Mouse (Mus musculus) liver, embryonic 15.5 days (tissue): Measurements from ENCODE around the gene Tomm20. TPM values are rescaled to one million over a fixed set of nuclear protein-coding genes. Genes with fewer than 3 reads are reported as not detected.
"Not testable (repeated sequence)": the region's sequence is repeated elsewhere in the genome, so short reads cannot be mapped to it uniquely, and the experiment has no call there.

Experiments
- ATAC-seq: fragments of 200-750 bp; cut with Nextera tagmentation; 2 replicates; pipeline ENCODE4 v1.8.0; 2017; ENCODE audit warnings: moderate number of reproducible peaks, mild to moderate bottlenecking, moderate library complexity; ENCODE audit not compliant: insufficient read depth
- H3K27ac ChIP-seq: fragments of 300-500 bp; sonication (generic); replicated peaks from 2 replicates; pipeline ENCODE4 v1.5.1; 2015; ENCODE audit warnings: mild to moderate bottlenecking, inconsistent platforms
- H3K27me3 ChIP-seq: fragments of 300-500 bp; sonication (generic); 2 replicates; pipeline ENCODE4 v1.6.1; 2015; ENCODE audit warnings: mild to moderate bottlenecking, inconsistent platforms
- H3K36me3 ChIP-seq: fragments of 300-500 bp; sonication (generic); replicated peaks from 2 replicates; pipeline ENCODE4 v1.6.1; 2015; ENCODE audit warnings: moderate library complexity, mild to moderate bottlenecking, inconsistent platforms
- H3K4me1 ChIP-seq: fragments of 300-500 bp; sonication (generic); replicated peaks from 2 replicates; pipeline ENCODE4 v1.6.1; 2015; ENCODE audit warnings: inconsistent platforms
- H3K4me2 ChIP-seq: fragments of 300-500 bp; sonication (generic); 2 replicates; pipeline ENCODE4 v1.6.1; 2015; ENCODE audit warnings: moderate library complexity, mild to moderate bottlenecking, inconsistent platforms
- H3K4me3 ChIP-seq: fragments of 300-500 bp; sonication (generic); replicated peaks from 2 replicates; pipeline ENCODE4 v1.5.1; 2015; ENCODE audit warnings: mild to moderate bottlenecking, inconsistent platforms
- H3K9ac ChIP-seq: fragments of 300-500 bp; sonication (generic); 2 replicates; pipeline ENCODE4 v1.6.1; 2015; ENCODE audit warnings: moderate library complexity, mild to moderate bottlenecking, inconsistent platforms
- H3K9me3 ChIP-seq: fragments of 300-500 bp; sonication (generic); replicated peaks from 2 replicates; pipeline ENCODE4 v1.6.1; 2016; ENCODE audit warnings: inconsistent platforms
- WGBS: fragments of 180-500 bp; shearing (Covaris S2); methylation state at CpG from one replicate; pipeline ENCODE4 v1.1.7; 2015; ENCODE audit warnings: mixed read lengths; ENCODE audit not compliant: insufficient replicate concordance; 5-methylcytosine and 5-hydroxymethylcytosine counted together
- polyA plus RNA-seq: library from polyadenylated mRNA; unstranded; fragments of >200 nt; fragmentation: Nextera tagmentation; extraction: Ambion mirVana; gene quantifications from 2 replicates; pipeline ENCODE4 v1.2.1, GENCODE M21; 2015

The Tomm20 gene
- polyA plus RNA-seq, 1 experiment from 2014 or later: 116 TPM

DNA sequence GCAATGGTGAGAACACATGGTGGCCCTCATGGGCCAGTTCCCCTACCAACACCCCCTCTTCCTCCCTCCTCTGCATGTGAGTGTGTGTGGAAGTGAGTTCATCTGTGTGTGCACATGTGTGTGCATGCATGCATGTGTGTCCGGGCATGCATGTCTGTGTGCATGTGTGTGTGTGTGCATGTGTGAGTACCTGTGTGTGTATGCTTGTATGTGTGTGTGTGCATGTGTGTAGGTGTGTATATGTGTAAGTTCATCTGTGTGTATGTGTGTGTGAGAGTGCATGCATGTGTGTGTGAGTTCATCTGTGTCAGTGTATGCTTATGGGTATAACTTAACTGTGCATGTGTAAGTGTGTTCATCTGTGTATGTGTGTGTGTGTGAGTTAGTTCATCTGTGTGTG, 27.3 kb downstream of the Tomm20 start:
- H3K4me3 ChIP-seq: no peak overlapping the region
- no peak overlapping the region for H3K4me2 ChIP-seq
- H3K27ac ChIP-seq: no peak overlapping the region
- no peaks in the 10 kb centered on the region for H3K9me3 ChIP-seq
- H3K36me3 ChIP-seq: no peaks in the 10 kb centered on the region
- no peak overlapping the region for H3K9ac ChIP-seq
- no peaks in the 10 kb centered on the region for H3K27me3 ChIP-seq
- no peak for ATAC-seq
- WGBS: 79% methylated on average over 1 of the region's 1 CpGs
- 0 out of 2 replicates have a peak, but pooled peaks cover 4% of the 10 kb centered on the region for H3K4me1 ChIP-seq

DNA sequence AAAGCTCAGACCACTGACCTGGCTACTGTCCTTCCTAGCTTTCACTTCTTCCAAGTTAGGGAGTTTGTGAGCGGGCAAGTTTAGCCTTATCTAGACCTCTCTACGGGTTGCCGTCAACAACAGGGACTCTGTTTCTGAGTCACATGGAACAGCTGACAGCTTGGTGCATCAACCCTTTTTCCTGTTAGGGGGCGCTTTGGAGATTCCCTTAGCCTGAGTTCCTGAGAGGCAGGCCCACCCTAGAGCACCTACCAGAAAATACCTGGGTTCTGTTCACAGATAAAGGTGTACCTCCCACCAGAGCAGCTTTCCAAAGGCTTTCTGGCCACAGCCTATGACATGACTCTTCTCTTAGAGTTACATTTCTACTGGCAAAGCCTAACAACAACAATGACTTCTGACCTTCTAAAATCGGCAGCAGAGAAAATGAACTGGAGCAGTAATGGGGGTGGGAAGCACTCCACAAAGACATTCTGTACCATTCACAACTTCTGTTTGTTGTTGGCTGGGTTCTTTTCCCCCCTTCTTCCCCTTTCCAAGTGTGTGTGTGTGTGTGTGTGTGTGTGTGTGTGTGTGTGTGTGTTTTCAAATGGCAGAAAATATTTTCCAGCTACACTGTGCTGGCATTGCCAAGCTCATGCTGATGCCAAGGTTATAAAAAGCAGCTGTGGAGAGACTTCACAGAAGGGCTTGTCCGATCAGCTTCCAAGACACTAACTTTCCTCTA, 28.3 kb downstream of the Tomm20 start:
- WGBS: 29% methylated on average over 6 of the region's 6 CpGs
- no peak for ATAC-seq
- no peak overlapping the region for H3K9ac ChIP-seq

DNA sequence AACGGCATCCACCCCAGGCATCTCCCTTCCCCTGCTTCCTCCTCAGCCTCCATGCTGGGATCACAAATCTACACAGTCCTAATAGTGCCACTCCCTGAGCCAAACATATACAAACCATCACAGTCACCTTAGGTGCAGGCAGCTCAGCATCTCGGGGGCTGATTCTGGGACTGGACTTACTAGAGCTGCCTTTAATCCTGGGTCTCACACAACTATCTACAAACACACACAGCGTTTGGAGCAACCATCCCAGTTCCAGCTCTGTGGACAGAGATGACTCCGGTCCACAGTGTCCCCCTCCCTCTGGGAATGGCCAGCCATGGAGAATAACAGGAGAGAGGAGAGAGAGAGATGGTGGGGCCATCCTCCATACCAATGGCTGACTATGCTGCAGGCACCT, 29.0 kb downstream of the Tomm20 start:
- Histone ChIP-seq H3K27ac (no peak overlapping the region), H3K27me3 (no peaks in the 10 kb centered on the region), H3K9me3 (no peaks in the 10 kb centered on the region), H3K4me2 (no peak overlapping the region), H3K36me3 (no peaks in the 10 kb centered on the region), H3K4me3 (no peak overlapping the region), H3K4me1 (0 out of 2 replicates have a peak, but pooled peaks cover 4% of the 10 kb centered on the region), H3K9ac (no peak overlapping the region)
- 66% methylated on average over 4 of the region's 4 CpGs for WGBS
- no peak for ATAC-seq

More for the DNA sequence above, 28.3 kb downstream of the Tomm20 start:
- no peak overlapping the region for H3K4me3 ChIP-seq
- H3K4me2 ChIP-seq: no peak overlapping the region
- H3K36me3 ChIP-seq: no peaks in the 10 kb centered on the region
- H3K4me1 ChIP-seq: 0 out of 2 replicates have a peak, but pooled peaks cover 4% of the 10 kb centered on the region
- H3K9me3 ChIP-seq: no peaks in the 10 kb centered on the region
- H3K27me3 ChIP-seq: no peaks in the 10 kb centered on the region
- H3K27ac ChIP-seq: no peak overlapping the region

DNA sequence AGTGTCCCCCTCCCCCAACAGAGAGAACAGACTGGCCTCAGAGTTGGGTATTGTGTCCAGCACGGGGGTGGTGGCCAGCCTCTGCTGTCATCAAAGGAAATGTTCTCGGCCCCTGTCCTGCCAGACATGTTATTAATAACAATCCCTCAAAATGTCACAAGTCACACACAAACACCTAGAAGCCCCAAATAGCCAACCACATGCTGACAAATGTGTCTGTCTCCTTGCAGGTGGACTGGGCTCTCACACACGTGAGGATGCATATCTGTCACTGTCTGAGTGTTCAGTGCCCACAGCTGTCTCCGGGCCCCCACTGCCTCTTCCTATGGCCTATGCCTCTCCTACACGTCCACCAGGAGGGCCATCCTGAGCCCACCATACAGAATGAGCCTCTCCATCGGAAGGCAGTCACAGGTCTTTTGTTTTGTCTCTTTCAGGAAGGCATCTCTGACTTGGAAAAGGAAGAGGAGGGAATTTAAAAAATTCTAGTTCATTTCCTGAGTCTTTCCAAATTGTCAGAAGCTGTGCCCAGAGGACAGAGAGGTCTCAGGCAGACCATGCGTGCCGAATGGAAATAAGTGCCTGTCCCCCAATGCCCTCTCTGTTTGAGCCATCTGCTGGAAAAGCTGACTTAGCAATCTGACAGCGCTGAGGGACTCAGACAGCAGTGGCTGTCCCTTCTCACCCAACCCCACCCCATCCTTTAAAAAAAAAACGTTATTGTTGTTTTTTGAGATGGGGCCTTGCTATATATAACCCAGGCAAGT, 30.9 kb downstream of the Tomm20 start:
- Histone ChIP-seq H3K9me3 (no peaks in the 10 kb centered on the region), H3K27me3 (no peaks in the 10 kb centered on the region), H3K4me1 (0 out of 2 replicates have a peak, but pooled peaks cover 4% of the 10 kb centered on the region), H3K4me2 (no peak overlapping the region), H3K9ac (no peak overlapping the region), H3K4me3 (no peak overlapping the region), H3K27ac (no peak overlapping the region), H3K36me3 (no peaks in the 10 kb centered on the region)
- 0 out of 2 replicates have a peak, but pooled peaks have one; percentile 9 for ATAC-seq
- WGBS: 39% methylated on average over 10 of the region's 10 CpGs

DNA sequence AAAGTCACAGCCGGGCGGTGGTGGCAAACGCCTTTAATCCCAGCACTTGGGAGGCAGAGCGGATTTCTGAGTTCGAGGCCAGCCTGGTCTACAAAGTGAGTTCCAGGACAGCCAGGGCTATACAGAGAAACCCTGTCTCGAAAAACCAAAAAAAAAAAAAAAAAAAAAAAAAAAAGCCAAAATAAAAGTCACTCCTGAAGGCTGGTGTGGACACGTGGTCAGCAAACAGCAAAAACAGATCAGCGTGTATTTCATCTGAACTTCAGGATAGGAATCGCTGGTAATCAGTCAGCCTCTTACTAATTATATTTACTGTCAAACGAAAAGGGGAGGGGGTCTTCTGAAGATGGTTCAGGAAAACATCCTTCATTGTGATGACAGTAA, 31.5 kb downstream of the Tomm20 start:
- not testable (repeated sequence) for H3K9ac ChIP-seq, H3K36me3 ChIP-seq, H3K27ac ChIP-seq, H3K4me1 ChIP-seq, H3K4me2 ChIP-seq, H3K9me3 ChIP-seq, H3K27me3 ChIP-seq, ATAC-seq, H3K4me3 ChIP-seq
- WGBS: 58% methylated on average over 10 of the region's 10 CpGs

DNA sequence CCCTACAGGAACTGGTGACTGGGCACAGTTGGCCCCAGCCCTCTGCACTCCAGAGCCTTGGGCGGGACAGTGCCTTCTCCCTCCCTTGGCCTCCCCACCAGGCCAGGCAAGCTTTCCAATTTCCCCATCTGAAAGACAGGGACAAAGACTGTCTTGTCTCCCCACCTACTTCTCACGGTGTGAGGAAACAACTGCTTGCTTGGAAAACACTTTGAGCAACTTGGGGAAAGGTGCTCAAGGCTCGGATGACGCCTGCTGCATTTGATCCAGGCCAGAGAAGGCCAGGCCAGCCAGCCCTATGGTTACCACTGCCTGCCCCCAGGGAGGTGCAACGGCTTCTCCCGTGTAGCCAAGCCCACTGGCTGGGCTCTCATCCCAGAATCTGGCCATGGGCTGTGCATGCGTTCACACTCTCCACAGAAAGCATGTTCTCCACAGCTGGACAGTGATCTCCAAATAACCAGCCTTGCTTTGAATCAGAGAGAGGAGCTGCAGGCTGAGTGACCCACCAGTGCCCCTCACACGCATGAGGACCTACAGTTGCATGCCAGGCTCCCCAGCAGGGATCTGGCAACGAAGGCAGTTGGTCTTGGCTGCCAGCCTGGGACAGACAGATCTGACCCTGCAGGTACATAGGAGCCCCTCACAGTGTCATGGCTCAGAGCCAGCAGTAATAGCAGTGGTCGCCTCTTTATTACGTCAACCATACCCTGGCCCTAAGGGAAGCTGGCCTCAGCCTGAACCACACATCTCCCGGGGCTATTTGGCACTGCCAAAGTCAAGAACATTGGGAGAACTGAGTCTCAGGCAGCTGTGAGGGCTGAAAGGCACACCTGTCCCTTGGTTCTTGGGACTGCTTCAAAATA, 32.2 kb downstream of the Tomm20 start:
- 61% methylated on average over 12 of the region's 12 CpGs for WGBS
- ATAC-seq: no peak

DNA sequence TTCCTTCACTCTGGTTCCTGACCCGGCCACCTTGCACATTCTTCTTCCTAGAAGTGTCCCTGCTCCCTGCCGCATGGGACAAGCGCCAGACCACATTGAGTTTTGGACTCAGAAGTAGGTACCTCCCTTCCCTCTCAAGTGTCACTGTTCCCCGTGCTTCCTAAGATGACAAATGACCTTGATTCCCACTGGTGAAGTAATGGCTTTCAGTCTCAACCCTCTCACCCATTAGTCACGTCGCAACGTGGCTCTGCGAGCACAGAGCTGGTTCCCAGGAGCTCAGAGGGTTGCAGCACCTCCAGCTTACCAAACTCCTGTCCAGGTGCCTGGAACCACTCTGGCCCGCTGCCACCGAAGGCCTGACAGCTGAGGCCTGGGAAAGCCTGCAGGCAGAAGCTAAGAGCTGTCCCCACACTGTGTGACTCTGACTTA, 36.3 kb downstream of the Tomm20 start:
- Histone ChIP-seq H3K4me3 (no peak overlapping the region), H3K9ac (no peak overlapping the region), H3K4me2 (no peak overlapping the region), H3K36me3 (no peaks in the 10 kb centered on the region), H3K9me3 (no peaks in the 10 kb centered on the region), H3K4me1 (peaks cover 13% of the 10 kb centered on the region), H3K27me3 (no peaks in the 10 kb centered on the region), H3K27ac (no peak overlapping the region)
- 60% methylated on average over 10 of the region's 10 CpGs for WGBS
- ATAC-seq: no peak

More for the DNA sequence above, 32.2 kb downstream of the Tomm20 start:
- Histone ChIP-seq H3K27me3 (no peaks in the 10 kb centered on the region), H3K4me1 (peaks cover 13% of the 10 kb centered on the region; the same call in 1 of the 2 replicates), H3K9me3 (no peaks in the 10 kb centered on the region), H3K27ac (no peak overlapping the region), H3K4me3 (no peak overlapping the region), H3K9ac (no peak overlapping the region), H3K4me2 (no peak overlapping the region), H3K36me3 (no peaks in the 10 kb centered on the region)

DNA sequence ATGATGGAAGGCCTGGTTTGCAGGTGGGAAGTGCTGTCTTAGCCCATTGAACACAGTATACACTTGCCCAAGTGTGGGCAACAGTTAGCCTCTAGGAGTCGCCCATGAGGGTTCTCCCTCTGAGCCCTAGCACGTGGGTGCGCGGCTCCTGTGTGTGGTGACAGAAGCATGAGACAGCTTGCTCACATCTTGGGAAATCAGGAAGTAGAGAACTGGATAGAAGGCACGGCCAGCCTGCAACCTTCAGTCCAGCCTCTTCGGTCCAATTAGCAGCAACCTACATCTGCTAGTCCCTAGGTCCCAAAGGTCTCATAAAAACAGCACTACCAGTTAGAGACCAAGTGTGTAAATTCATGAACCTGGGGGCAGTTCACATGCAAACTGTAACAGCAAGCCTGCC, 36.8 kb downstream of the Tomm20 start:
- Histone ChIP-seq H3K9ac (no peak overlapping the region), H3K4me2 (no peak overlapping the region), H3K27me3 (no peaks in the 10 kb centered on the region), H3K36me3 (no peaks in the 10 kb centered on the region), H3K27ac (no peak overlapping the region), H3K9me3 (no peaks in the 10 kb centered on the region), H3K4me1 (peaks cover 19% of the 10 kb centered on the region), H3K4me3 (no peak overlapping the region)
- 43% methylated on average over 6 of the region's 6 CpGs for WGBS
- peak; percentile 14; the same call in 1 of the 2 replicates for ATAC-seq

DNA sequence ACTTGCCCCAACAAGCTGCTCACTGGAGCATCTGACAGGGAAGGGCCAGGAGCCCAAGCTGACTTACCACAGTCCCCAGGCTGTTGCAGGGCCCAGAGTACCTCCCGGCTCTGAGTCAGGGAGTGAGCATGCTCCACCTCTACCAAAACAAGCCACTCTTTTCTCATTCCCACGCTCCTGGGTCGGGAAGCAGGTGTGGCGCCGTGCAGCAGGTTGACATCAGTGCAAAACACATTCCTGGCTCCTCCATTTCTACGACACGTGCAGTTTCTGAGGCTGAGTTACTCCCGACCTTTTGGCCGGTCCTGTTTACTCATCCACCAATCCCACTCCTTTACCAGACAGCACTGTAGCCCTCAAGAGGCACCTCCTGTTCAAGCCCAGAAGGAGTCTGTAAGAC, 37.7 kb downstream of the Tomm20 start:
- ATAC-seq: no peak
- H3K4me1 ChIP-seq: peaks cover 22% of the 10 kb centered on the region
- 56% methylated on average over 9 of the region's 9 CpGs for WGBS

DNA sequence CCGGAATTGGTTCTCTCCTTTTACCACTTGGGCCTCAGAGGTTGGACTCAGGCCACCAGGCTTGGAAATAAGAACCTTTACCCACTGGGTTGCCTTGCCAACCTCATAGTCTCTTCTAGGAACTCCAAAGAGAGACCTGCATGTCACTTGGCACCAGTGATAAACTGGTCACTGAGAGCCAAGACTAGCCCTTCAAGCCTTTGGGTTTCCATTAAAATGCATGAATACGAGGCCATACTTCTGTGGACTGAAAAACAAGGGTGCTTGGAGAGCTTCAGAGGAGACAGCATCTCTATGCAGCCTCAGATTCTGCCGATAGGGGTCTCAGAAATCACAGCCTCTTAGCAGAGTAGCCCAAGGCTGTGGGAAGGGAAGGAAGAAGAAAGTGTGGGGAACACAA, 38.3 kb downstream of the Tomm20 start:
- 72% methylated on average over 3 of the region's 3 CpGs for WGBS
- Histone ChIP-seq H3K36me3 (no peaks in the 10 kb centered on the region), H3K9me3 (no peaks in the 10 kb centered on the region), H3K27ac (no peak overlapping the region), H3K4me1 (peaks cover 22% of the 10 kb centered on the region), H3K27me3 (no peaks in the 10 kb centered on the region), H3K9ac (no peak overlapping the region), H3K4me3 (no peak overlapping the region), H3K4me2 (no peak overlapping the region)
- ATAC-seq: no peak

More for the DNA sequence above, 37.7 kb downstream of the Tomm20 start:
- H3K9me3 ChIP-seq: no peaks in the 10 kb centered on the region
- no peak overlapping the region for H3K9ac ChIP-seq
- H3K4me3 ChIP-seq: no peak overlapping the region
- no peaks in the 10 kb centered on the region for H3K27me3 ChIP-seq
- no peak overlapping the region for H3K27ac ChIP-seq
- no peak overlapping the region for H3K4me2 ChIP-seq
- no peaks in the 10 kb centered on the region for H3K36me3 ChIP-seq

DNA sequence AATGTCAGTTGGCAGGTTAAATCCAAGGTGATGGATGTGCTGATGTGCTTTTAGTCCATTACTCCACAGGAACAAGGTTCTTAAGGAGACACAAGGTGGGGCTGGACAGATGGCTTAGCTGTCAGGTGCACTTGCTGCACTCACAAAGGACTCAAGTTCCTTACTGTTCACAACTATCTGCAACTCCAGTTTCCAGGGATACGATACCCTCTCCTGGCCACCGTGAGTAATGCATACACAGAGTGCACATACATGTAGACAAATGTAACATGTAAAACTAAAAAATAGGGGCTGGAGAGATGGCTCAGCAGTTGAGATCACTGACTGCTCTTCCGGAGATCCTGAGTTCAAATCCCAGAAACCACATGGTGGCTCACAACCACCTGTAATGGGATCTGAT, 40.3 kb downstream of the Tomm20 start:
- Histone ChIP-seq H3K4me3 (no peak overlapping the region), H3K9ac (no peak overlapping the region), H3K27ac (no peak overlapping the region), H3K4me2 (no peak overlapping the region), H3K36me3 (no peaks in the 10 kb centered on the region), H3K4me1 (peaks cover 35% of the 10 kb centered on the region), H3K9me3 (no peaks in the 10 kb centered on the region), H3K27me3 (no peaks in the 10 kb centered on the region)
- no peak for ATAC-seq
- 77% methylated on average over 3 of the region's 3 CpGs for WGBS
